Mouse (Mus musculus) adrenal gland, adult 2 months (tissue): ENCODE measurements at regions not wholly inside any gene's neighbourhood (a gene's known extent, or its start where the extent isn't known, plus 50 kb on each side); places are given as distances from the start of the nearest gene placed in this dataset.
A peak's percentile ranks its signal among the peaks of the same experiment; 100 is the strongest.

ENCODE experiments used
- DNase-seq: peaks from one replicate; pipeline ENCODE4 v3.0.0; 2021

- DNase-seq, result no peak
Observed at GRCm38 (mm10) chr4:58728641-58729040, 58.9 kb downstream of the Olfr267 start.

- no peak for DNase-seq
Observed at GRCm38 (mm10) chr4:58726424-58726823, 61.1 kb downstream of the Olfr267 start.

GRCm38 (mm10) chr4:58722772-58723171 is 64.7 kb downstream of the Olfr267 start:
- no peak for DNase-seq

- DNase-seq, result no peak
Observed at GRCm38 (mm10) chr4:58720682-58721081, 66.8 kb downstream of the Olfr267 start.

- DNase-seq, result no peak
Observed at GRCm38 (mm10) chr4:58716426-58716825, 71.1 kb downstream of the Olfr267 start.

- DNase-seq, result no peak
Observed at GRCm38 (mm10) chr4:58715846-58716245, 71.7 kb downstream of the Olfr267 start.

GRCm38 (mm10) chr4:58714221-58714620 is 73.3 kb downstream of the Olfr267 start:
- DNase-seq, result no peak

- no peak for DNase-seq
Observed at GRCm38 (mm10) chr4:58712875-58713274, 74.6 kb downstream of the Olfr267 start.

- DNase-seq, result no peak
Observed at GRCm38 (mm10) chr4:58712166-58712565, 75.3 kb downstream of the Olfr267 start.

GRCm38 (mm10) chr4:58699236-58699798 is 88.2 kb downstream of the Olfr267 start:
- no peak for DNase-seq

- peak; percentile 71 for DNase-seq
Observed at GRCm38 (mm10) chr4:58698828-58699227, 88.7 kb downstream of the Olfr267 start.

GRCm38 (mm10) chr4:58696684-58697083 is 90.8 kb downstream of the Olfr267 start:
- peak; percentile 25 for DNase-seq

GRCm38 (mm10) chr4:58695281-58695680 is 92.2 kb downstream of the Olfr267 start:
- no peak for DNase-seq

GRCm38 (mm10) chr4:58693018-58693417 is 94.5 kb downstream of the Olfr267 start:
- no peak for DNase-seq

GRCm38 (mm10) chr4:58681926-58682325 is 105.6 kb downstream of the Olfr267 start:
- no peak for DNase-seq

GRCm38 (mm10) chr4:58677701-58678385 is 109.7 kb downstream of the Olfr267 start:
- DNase-seq, result no peak

- peak; percentile 77 for DNase-seq
Observed at GRCm38 (mm10) chr4:58671406-58672035, 116.0 kb downstream of the Olfr267 start.

- no peak for DNase-seq
Observed at GRCm38 (mm10) chr4:58670906-58671250, 116.6 kb downstream of the Olfr267 start.

GRCm38 (mm10) chr4:58670107-58670905 is 116.6 kb upstream of the Lpar1 start:
- DNase-seq, result no peak

GRCm38 (mm10) chr4:58668368-58669153 is 114.9 kb upstream of the Lpar1 start:
- no peak for DNase-seq

GRCm38 (mm10) chr4:58663628-58664205 is 110.0 kb upstream of the Lpar1 start:
- DNase-seq, result no peak
